Mouse (Mus musculus) liver, adult 2 months (tissue): ENCODE results near the gene Cdv3.

Experiments
- CTCF ChIP-seq: fragments of 200-500 bp; IDR thresholded peaks from 2 replicates; pipeline ENCODE4 v1.5.1; 2011; ENCODE audit warnings: low read depth, low read length, control low read depth
- POLR2A ChIP-seq: fragments of 200-500 bp; IDR thresholded peaks from 2 replicates; pipeline ENCODE4 v1.6.1; 2011; ENCODE audit warnings: low read length, control low read depth; ENCODE audit not compliant: insufficient read depth; ENCODE audit errors: extremely low read depth

DNA sequence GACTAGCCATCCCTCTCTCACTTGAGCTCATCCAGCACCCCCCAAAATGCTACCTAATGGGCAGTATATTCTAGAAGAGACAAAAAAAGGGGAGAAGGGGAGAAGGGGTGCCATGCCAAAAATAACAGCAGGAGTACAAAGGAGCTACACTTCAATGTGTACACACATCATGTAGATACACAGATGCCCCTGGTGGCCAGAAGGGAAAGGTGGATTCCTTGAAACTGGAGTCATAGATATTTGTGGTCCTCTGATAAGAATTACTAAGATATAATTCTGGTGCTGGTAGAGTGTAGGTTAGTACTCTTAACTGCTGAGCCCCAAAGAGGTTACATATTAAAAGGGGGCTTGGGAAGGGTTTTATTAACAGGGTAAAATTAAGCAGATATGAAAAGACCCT, 7.7 kb downstream of the Cdv3 start:
- no peak for TF ChIP-seq CTCF
- TF ChIP-seq POLR2A: no peak
